Mouse (Mus musculus): ENCODE measurements around the gene Slc13a2.

The Slc13a2 gene

DNA sequence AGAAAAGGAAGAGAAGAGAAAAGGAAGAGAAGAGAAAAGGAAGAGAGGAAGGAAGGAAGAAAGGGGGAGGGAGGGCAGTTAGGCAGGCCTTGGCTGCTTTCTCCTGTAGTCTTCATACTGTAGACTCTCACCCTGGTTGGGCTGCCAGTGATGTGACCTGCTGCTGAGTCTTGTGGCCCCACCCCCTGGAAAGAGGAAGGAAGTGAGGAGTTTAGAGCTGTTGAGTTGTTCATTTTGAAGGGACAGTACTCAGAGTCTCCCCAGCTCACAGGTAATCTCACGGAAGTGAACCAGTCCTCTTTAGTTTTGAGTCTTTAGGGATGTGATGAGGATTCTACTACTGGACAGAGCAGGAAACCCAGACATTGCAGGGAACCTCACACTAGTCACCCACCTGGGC is 68.9 kb downstream of the Slc13a2 start:
- no peak for DNase-seq (ENCODE audit: low spot score in 2 of 2)

DNA sequence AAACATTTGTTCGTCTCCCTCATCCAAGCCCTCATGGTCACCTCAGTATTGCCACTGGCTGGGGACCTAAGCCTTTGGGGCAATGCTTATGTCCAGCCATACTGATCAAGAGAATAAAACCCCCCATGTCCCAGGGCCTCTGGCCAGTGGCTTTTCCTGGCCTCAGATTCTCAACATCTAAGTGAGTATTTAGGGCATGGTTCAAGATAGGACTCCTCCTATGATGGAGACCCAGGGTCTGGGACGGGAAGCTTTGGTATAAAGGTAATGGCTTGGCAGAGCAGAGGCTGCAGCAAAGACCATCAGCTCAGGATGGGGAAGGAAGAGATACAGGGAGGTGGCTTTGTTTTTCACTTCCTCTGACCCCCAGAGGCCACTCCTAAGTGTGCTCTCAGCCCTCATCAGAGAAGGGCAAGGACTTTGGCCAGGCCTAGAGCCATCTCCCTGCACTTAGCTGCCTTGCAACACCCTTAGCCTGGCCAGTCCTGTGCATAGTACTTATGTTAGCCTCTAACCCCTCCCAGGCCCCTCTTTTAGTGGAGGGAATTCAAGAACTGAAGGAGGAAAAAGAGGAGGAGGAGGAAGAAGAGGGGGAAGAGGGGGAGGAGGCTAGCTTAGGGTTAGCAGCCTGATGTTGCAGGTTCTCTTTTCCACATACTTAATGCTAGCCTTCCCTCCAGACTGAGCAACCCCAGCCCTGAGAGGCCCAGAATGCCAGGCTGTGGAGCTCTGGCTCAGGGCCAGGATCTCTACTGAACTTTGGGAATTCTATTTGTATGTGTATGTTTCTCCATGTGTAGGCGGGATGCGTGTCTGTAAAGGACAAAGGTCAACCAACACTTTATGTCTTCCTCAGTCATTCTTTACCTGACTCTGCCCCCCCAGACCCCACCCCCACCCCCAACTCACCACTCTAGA is 72.3 kb downstream of the Slc13a2 start:
- DNase-seq (ENCODE audit: low spot score in 2 of 2), result no peak

DNA sequence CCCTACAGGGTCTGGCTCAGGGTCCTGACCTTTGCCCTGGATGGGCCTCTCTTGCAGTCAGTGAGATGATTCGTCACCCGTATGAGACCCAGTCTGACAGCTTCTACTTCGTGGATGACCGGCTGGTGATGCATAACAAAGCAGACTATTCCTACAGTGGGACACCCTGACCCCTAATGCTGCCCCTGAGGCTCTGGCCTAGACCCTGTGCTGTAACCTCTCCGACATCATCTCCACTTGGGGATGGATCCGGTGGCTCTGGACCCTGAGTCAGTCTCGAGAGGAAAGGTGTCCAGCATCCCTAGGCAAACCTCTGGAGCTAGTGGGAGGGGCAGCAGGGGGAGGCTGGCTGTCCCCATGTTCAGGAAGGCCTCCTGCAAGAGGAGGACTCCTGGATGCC is 73.5 kb downstream of the Slc13a2 start:
- no peak for DNase-seq (ENCODE audit: low spot score in 2 of 2)

DNA sequence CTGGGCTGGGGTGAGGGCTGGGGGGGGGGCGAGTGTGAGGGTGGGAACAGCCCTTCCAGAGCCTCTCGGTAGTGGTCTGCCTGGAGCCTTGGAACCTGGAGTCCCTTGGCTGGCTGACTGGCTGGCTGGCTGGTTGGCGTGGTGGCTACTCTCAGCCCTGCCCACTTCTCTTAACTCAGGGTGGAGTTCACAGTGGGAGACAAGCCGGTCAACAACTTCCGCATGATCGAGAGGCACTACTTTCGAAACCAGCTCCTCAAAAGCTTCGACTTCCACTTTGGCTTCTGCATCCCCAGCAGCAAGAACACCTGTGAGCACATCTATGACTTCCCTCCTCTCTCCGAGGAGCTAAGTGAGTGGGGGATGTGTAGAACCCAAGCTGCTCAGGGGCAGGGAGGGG is 74.1 kb downstream of the Slc13a2 start:
- DNase-seq (ENCODE audit: low spot score in 2 of 2), result no peak

All from spleen, postnatal 14 days (tissue).